Mouse (Mus musculus) thymus, adult 18-20 months (tissue): ENCODE measurements around the gene 4930519G04Rik.
A peak's percentile ranks its signal among the peaks of the same experiment; 100 is the strongest.
"Not testable (repeated sequence)": the region's sequence is repeated elsewhere in the genome, so short reads cannot be mapped to it uniquely, and the experiment has no call there.

Source experiments
- DNase-seq, 2 experiments: peaks; one replicate each; pipeline ENCODE4 v3.0.0; 2022; ENCODE audit warnings: mixed read lengths in 2 of 2

The 4930519G04Rik gene

DNA sequence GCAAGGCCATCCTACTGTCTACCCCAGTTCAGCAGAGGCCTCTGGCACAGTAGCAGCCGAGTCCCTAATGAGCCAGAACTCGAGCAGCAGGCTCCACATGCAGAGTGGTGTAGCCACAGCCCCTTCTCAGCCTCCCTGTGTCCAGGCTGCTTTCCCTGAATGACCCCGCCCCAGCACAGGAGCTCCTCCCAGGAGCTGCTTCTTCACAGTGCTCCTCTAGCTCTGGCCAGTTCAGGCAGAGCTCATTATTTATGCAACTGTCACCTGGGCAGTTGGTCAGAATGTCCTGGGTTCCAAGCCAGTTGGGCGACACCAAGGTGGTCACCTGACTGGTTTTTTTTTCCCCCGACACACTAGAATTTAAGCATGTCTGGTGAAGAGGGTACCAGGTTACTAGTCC is at the start of gene 4930519G04Rik:
Gene 4930519G04Rik (plus strand): TSS at position 301 of the 400 bp plus-strand sequence.
- DNase-seq = not testable (repeated sequence)

- no peak for DNase-seq
Measured at GRCm38 (mm10) chr5:114804335-114804734, 49.1 kb upstream of the 4930519G04Rik start.

DNA sequence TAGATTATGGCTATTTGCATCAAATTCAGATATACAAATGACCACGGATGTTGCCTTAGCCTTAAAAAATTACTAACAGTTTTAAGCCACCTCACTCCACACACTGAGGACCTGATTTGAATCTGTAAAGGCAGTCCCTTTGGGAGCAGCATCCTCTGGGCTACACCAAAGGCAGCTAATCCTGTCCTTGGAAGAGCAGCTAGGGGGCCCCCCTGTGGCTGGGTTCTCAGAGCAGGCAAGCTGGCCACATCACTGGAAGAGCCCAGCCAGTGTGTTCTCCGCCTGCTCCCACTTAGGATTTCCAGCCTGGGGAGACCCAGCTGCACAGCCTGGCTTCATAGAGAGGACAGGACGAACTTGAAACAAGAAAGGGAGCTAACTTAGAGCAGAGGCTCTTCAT is 48.5 kb upstream of the 4930519G04Rik start:
- DNase-seq = no peak

GRCm38 (mm10) chr5:114805436-114806350 is 47.8 kb upstream of the 4930519G04Rik start:
- DNase-seq = no peak

- DNase-seq = no peak
Measured at GRCm38 (mm10) chr5:114806636-114807035, 46.8 kb upstream of the 4930519G04Rik start.

DNA sequence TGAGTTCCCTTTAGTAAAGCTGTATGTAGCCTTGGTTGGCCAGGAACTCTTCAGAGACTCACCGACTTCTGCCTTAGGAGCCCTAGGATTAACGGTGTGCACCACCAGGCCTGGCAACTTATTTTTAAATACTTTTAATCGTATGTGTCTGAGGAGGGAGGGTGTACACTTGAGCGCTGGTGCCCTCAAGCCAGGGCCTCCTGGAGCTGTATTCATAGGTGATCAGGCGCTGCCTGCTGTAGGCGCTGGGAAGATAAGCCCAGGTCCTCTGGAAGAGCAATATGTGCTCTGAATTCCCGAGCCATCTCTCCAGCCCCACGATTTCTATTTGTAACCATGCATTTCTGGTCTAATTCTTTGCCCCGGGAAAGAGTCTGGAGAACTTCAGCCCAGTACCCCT is 46.4 kb upstream of the 4930519G04Rik start:
- DNase-seq = no peak

DNA sequence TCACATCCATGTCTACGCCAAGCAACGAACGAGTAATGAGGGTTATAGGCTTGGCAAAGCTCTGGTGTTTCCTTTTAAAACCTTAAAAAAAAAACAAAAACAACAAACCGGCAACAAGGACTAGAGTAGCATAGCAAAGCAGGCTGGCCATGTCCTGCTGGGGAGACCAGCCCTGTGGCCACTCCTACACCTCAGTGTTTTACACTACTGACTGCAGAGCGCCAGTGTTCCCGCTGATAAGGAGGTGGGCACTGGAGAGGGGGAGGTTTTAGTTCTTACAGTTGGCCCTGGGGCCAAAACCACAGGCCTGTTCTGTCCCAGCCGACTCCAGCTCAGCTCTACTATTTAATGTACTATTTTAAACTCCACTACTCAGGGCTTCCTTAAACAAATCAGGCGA is 46.0 kb upstream of the 4930519G04Rik start:
- DNase-seq = no peak

DNA sequence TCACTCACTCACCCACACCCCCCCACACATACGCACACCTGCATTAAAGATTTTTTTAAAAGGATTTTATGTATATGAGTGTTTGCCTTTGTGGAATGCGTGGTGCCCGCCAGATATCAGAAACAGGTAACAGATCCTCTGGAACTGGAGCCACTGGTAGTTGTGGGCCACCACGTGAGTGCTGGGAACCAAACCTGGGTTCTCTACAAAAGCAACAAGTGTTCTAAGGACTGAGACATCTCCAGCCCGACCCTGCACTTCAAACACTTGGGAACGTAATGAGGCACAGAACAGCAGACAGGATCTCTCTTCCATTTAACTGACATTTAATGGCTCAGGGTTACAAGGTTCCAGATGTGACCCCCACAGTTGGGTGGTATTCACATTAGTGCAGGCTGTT is 45.6 kb upstream of the 4930519G04Rik start:
- DNase-seq = no peak

DNA sequence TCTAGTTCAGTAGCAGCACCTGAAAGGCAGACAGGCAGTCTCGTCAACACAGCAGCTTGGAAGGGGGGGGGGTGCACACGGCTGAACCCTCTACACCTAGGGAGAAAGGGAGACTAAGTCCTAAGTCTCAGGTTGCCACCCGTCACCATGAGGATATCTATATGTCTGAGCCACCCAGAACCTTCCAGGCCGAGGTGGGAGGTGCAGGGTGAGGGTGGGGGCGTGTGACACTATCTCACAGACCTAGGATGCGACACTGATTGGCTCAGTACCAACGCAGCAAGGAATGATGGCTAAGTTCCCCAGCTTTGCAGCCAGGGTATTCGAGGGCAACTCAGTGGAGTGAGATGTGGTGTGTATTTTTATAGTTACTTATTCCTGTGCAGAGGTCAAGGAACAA is 45.1 kb upstream of the 4930519G04Rik start:
- no peak for DNase-seq

GRCm38 (mm10) chr5:114809181-114809756 is 44.2 kb upstream of the 4930519G04Rik start:
- no peak for DNase-seq

DNA sequence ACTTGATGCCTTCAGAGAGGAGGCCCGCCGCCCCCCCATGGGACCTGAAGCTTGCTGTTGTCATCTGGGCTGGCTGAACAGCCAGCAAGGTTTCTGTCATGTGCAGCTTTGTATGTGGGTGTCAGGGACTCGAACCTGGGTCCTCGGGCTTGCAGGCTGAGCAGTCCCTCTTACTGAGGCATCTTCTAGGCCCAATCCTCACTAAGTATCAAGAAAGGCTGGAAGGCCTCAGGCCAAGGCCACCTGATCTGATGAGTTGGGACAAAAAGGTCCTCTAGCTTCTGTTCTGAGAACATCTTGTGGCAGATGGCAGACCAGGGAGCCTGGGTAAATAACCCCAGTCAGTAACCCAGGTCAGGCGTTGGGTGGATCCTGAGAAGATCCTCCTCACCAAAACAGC is 43.6 kb upstream of the 4930519G04Rik start:
- DNase-seq = no peak

- DNase-seq = peak; percentile 69 to 76
Measured at GRCm38 (mm10) chr5:114813525-114814181, 39.8 kb upstream of the 4930519G04Rik start.

DNA sequence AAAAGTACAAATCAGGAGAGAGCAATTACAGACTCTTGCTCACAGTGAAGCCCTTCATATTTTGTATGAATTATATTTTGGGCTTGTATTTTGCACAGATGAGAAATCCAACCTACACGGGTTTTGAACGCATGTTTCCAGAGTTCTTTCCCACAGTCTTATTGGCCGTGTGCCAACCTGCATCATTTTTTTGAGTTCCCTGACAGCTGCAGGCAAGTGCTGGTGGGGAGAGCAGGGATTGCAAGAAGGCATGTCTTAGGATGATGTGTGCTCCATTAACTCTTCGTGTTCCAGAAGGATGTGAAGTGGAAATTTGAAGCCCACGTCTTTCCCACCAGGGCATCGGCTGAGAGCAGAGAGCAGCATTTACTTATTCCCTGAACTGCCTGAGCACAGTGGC is 36.9 kb upstream of the 4930519G04Rik start:
- DNase-seq = no peak

DNA sequence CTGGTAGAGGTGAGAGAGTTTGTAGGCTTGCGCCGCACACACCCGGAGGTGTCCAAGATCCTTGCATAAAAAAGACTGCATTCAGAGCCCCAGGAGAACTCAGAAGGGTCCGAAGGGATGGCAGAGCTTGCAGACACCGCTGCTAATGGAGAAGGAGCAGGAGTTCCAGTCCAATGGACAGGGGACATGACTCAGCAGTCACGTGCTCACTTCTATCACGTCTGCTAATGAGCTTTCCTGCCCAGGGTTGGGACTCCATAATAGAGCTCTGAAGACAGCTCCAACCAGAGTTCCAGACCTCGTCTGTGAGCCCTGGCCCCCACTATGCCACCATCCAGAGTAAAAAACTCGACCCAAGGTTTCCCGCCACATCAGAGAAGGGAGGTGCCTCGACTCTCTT is 35.3 kb upstream of the 4930519G04Rik start:
- no peak for DNase-seq

GRCm38 (mm10) chr5:114822796-114823688 is 30.4 kb upstream of the 4930519G04Rik start, which contains the start of gene 1500011B03Rik:
1500011B03Rik (minus strand) TSS chr5:114823468.
- peak; percentile 39 to 58 for DNase-seq

GRCm38 (mm10) chr5:114824197-114824596 is 29.3 kb upstream of the 4930519G04Rik start:
- DNase-seq = no peak

- DNase-seq = peak; percentile 74 to 77
Measured at GRCm38 (mm10) chr5:114825978-114826691, 27.3 kb upstream of the 4930519G04Rik start.

DNA sequence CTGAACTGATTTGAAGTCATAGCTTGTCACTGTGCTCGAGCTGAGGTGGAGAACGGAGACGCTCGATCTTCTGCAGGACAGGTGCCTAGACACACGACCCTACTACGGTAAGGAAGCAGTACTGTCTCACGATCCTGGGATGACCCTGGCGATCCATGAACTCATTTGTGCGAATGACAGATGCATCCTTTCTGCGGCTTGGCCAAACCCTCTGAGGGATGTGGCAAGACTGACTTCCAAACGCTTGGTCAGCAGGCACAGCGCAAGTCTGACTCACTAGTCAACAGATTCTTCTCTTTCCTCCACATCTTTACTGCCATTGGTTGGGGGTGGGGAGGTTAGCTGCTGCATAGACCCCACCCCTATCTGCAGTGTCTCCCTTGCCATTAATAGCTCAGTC is 26.0 kb upstream of the 4930519G04Rik start:
- no peak for DNase-seq

- DNase-seq = no peak
Measured at GRCm38 (mm10) chr5:114829740-114830139, 23.7 kb upstream of the 4930519G04Rik start.

DNA sequence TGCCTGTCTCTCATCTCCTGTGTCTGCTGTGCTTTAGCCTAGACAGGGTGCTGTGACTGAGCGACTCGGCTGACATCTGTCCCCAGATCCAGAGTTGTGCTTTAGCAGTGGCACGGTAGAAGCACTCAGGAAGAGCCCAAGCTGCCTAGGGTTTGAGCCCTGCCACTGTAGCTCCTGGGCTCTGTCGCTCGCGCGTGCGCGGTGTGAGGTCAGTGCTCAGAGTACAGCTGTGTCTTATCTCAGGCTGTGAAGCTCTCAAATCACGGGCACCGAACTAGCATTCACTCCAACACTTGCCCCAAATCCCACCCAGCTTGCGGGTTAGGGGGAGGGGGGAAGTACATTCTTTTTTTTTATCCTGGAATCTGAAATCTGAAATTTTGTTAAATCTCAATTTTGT is 16.6 kb upstream of the 4930519G04Rik start:
- no peak for DNase-seq

DNA sequence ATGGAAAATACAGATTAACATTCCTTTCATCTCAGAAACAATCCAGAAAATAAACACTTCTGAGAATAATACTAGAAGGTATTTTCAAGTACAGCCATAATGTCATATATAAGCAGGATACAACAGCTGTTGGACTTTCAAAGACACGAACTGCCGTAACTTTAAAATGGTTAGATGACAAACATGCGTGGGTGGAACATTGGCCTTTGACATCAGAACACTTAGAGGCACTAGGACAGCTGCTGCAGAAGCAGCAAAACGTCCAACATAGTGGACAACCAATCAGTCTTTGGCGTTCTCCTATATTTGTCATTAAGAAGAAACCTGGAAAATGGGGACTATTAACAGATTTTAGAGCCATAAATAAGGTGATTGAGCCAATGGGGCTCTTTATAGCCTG is 13.0 kb upstream of the 4930519G04Rik start:
- DNase-seq = not testable (repeated sequence)

- DNase-seq = not testable (repeated sequence)
Measured at GRCm38 (mm10) chr5:114842155-114842554, 11.3 kb upstream of the 4930519G04Rik start.
